Mouse (Mus musculus) neural tube, embryonic 12.5 days (tissue): ENCODE results near the gene Hnrnph3. TPM values are rescaled to one million over a fixed set of nuclear protein-coding genes. Genes with fewer than 3 reads are reported as not detected.
"Not testable (repeated sequence)": the region's sequence is repeated elsewhere in the genome, so short reads cannot be mapped to it uniquely, and the experiment has no call there.

Experiments used
- ATAC-seq: fragments of 200-750 bp; cut with Nextera tagmentation; 2 replicates; pipeline ENCODE4 v1.8.0; 2017; ENCODE audit warnings: low read depth, mild to moderate bottlenecking, moderate TSS enrichment, moderate library complexity; ENCODE audit not compliant: low FRiP score
- H3K27ac ChIP-seq: fragments of 300-500 bp; sonication (generic); 2 replicates; pipeline ENCODE4 v1.5.1; 2016
- H3K27me3 ChIP-seq: fragments of 300-500 bp; sonication (generic); replicated peaks from 2 replicates; pipeline ENCODE4 v1.6.1; 2016; ENCODE audit warnings: mild to moderate bottlenecking
- H3K36me3 ChIP-seq: fragments of 300-500 bp; sonication (generic); 2 replicates; pipeline ENCODE4 v1.6.1; 2016; ENCODE audit warnings: mild to moderate bottlenecking
- H3K4me1 ChIP-seq: fragments of 300-500 bp; sonication (generic); 2 replicates; pipeline ENCODE4 v1.6.1; 2016
- H3K4me2 ChIP-seq: fragments of 300-500 bp; sonication (generic); replicated peaks from 2 replicates; pipeline ENCODE4 v1.6.1; 2016; ENCODE audit warnings: mild to moderate bottlenecking
- H3K4me3 ChIP-seq: fragments of 300-500 bp; sonication (generic); 2 replicates; pipeline ENCODE4 v1.5.1; 2016
- H3K9ac ChIP-seq: fragments of 300-500 bp; sonication (generic); 2 replicates; pipeline ENCODE4 v1.6.1; 2016; ENCODE audit warnings: mild to moderate bottlenecking
- H3K9me3 ChIP-seq: fragments of 300-500 bp; sonication (generic); 2 replicates; pipeline ENCODE4 v1.6.1; 2016; ENCODE audit warnings: mild to moderate bottlenecking
- WGBS: fragments of 180-500 bp; shearing (Covaris S2); methylation state at CpG from one replicate; pipeline ENCODE4 v1.1.7; 2016; 5-methylcytosine and 5-hydroxymethylcytosine counted together
- polyA plus RNA-seq: library from polyadenylated mRNA; unstranded; fragments of >200 nt; fragmentation: Nextera tagmentation; extraction: Ambion mirVana; gene quantifications from 2 replicates; pipeline ENCODE4 v1.2.1, GENCODE M21; 2016

The Hnrnph3 gene
- polyA plus RNA-seq = 232 and 247 TPM in 2 replicates

DNA sequence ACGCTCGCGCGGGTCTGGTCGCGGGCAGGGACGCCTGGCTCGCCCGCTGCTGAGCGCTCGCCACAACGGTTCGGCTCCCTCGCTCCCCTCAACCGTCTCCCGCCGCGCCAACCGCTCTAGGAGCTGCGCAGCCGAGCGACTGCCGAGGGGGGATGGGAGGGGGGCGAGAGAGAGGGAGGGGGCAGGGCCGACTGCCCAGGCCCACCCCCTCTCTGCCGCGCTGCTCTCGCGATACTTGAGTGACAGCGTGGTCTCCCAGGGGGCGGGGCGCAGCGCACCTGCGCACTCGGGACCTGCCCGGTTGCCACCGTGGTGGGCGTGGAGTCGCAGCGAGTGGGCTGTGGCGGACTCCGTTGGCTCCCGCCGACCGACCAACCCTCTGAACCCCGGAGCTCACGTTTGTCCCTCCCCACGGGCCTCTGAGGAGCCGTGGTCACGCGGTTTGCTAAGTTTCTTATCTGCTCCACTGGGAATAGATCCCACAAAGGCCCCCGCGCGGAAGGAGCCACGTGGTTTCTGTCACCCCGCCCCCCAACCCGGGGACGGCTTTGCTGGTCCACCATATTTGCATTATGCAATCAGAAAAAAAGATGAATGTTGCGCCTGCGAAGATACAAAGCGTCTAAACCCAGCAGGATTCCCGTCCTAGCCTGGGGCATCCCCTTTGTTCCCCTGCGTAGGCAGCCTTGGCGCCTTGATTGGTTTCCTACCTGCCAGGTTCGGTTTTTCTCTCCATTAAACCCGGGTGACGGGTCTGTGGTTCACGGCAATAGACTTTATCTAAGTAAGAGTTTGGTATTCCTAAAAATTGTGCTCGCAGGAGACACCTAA is at the start of gene Hnrnph3, which contains the start of gene Pbld2:
Hnrnph3 (minus strand) TSS at position 469 of the 831 bp plus-strand sequence.
Pbld2 (plus strand) TSS at position 567 of the 831 bp plus-strand sequence.
- Histone ChIP-seq H3K27me3 (no peaks in the 10 kb centered on the region), H3K9ac (peak within 1 kb of the TSS; percentile 99), H3K36me3 (no peaks in the 10 kb centered on the region), H3K27ac (peak within 1 kb of the TSS; percentile 99), H3K4me1 (peaks cover 50% of the 10 kb centered on the region), H3K9me3 (no peaks in the 10 kb centered on the region), H3K4me2 (peak within 1 kb of the TSS; percentile 76), H3K4me3 (peak within 1 kb of the TSS; percentile 95)
- peak; percentile 91 for ATAC-seq
- under 1% methylated on average over 56 of the region's 69 CpGs for WGBS

DNA sequence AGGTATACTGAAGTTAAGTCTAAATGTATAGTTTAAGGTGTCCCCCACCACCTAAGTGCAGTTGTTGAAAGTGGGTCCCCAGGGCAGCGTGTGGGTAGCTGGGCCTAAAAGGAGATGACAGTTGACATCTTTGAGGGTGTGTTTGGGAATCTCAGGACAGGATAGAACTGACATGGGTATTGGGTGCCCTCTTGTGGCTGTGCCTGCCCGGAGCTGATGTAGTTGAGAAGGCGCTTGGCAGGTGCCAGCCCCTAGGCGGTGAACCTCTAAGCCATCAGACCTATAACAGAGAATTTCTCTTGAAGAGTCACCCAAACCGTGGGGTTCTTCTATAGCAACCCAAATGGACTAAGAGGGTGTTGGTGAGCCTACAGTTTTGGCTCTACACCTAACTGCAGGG is 42.0 kb upstream of the Hnrnph3 start:
- no peak overlapping the region for H3K27ac ChIP-seq
- no peaks in the 10 kb centered on the region for H3K9me3 ChIP-seq
- H3K27me3 ChIP-seq = no peaks in the 10 kb centered on the region
- no peak overlapping the region for H3K9ac ChIP-seq
- H3K36me3 ChIP-seq = no peaks in the 10 kb centered on the region
- no peak overlapping the region for H3K4me2 ChIP-seq
- ATAC-seq = peak; percentile 81
- 11% methylated on average over 5 of the region's 5 CpGs for WGBS
- no peak overlapping the region for H3K4me3 ChIP-seq
- no peaks in the 10 kb centered on the region for H3K4me1 ChIP-seq

DNA sequence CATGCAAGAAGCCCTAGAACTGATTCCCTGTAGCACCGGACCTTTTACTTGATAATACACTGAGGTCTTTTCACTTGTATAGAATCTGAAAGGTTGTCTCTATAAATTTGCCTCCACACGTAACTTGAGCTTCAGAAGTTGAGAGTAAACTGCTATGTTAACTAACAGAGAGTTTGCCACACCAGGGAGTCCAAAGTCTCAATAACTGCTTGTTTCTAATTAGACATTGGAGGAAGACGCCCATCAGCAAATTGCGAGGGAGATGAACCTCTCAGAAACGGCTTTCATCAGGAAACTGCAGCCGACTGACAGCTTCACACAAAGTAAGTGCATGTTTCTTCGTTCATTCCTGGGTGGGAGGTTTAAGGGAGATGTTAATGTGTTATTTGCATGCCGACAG is 41.5 kb upstream of the Hnrnph3 start:
- no peaks in the 10 kb centered on the region for H3K4me1 ChIP-seq
- H3K9ac ChIP-seq = no peak overlapping the region
- H3K4me2 ChIP-seq = no peak overlapping the region
- no peak overlapping the region for H3K27ac ChIP-seq
- no peak overlapping the region for H3K4me3 ChIP-seq
- no peaks in the 10 kb centered on the region for H3K9me3 ChIP-seq
- no peak for ATAC-seq
- WGBS = 65% methylated on average over 8 of the region's 8 CpGs
- H3K27me3 ChIP-seq = no peaks in the 10 kb centered on the region
- no peaks in the 10 kb centered on the region for H3K36me3 ChIP-seq

DNA sequence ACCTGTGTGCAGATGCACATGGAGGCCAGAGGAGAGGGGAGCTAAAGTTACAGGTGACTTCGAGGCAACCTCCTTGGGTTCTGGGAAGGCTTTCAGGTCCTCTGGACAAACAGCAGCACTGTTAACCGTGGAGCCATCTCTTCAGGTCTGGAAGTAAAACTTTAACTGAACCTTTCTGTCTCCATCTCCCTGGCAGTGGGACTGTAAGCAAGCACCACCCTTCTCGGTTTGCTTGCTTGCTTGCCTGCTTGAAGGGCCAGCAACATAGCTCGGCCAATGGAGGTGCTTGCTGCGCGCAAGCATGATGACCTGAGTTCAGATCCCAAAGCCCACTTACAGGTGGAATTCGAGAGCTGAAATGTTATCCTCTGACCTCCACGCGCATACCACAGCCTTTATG is 40.5 kb upstream of the Hnrnph3 start:
- Histone ChIP-seq H3K4me2 (no peak overlapping the region), H3K4me1 (no peaks in the 10 kb centered on the region), H3K27ac (no peak overlapping the region), H3K36me3 (no peaks in the 10 kb centered on the region), H3K9ac (no peak overlapping the region), H3K27me3 (no peaks in the 10 kb centered on the region), H3K4me3 (no peak overlapping the region), H3K9me3 (no peaks in the 10 kb centered on the region)
- no peak for ATAC-seq
- WGBS = 82% methylated on average over 9 of the region's 9 CpGs

DNA sequence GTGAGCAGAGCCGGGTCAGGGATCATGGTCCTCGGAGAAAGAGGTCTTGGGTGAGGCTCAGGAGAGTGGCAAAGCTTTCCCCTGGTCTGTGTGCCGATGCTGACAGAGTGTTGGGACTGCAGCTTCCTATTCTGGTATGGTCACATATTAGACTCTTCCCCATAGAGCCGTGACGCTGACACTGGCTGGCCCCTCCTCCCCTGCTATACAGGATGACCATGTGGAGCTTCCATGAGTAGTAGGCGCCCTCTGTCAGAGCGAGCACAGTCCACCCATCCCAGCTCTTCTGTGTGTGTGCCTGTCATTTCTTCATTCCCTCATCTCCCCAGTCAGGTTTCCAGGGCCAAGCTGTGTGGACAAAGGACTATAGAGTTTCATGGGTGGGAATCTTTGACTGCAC is 39.3 kb upstream of the Hnrnph3 start:
- H3K27ac ChIP-seq = no peak overlapping the region
- H3K36me3 ChIP-seq = no peaks in the 10 kb centered on the region
- WGBS = 78% methylated on average over 7 of the region's 7 CpGs
- H3K4me2 ChIP-seq = no peak overlapping the region
- ATAC-seq = no peak
- no peak overlapping the region for H3K4me3 ChIP-seq
- no peaks in the 10 kb centered on the region for H3K4me1 ChIP-seq
- no peaks in the 10 kb centered on the region for H3K9me3 ChIP-seq
- no peak overlapping the region for H3K9ac ChIP-seq
- no peaks in the 10 kb centered on the region for H3K27me3 ChIP-seq

DNA sequence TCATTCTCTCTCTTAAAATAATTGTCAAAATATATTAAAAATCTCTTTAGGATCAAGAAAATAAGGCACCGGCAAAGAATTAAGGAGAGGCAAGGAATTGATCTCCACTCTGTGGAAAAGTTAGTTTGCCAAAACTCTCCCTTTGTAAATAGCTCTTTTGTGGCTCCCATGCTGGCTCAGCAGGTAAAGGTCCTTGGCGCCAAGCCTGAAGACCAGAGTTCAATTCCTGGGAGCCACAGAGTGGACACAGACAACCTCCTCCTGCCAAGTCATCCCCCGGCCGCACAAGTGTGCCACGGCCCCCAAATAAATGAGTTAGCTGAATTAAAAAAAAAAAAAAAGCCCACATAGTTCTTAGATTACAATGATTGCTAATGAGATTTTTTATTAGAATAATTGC is 38.7 kb upstream of the Hnrnph3 start:
- Histone ChIP-seq H3K27me3 (no peaks in the 10 kb centered on the region), H3K4me3 (no peak overlapping the region), H3K9ac (no peak overlapping the region), H3K27ac (no peak overlapping the region), H3K4me1 (no peaks in the 10 kb centered on the region), H3K4me2 (no peak overlapping the region), H3K36me3 (no peaks in the 10 kb centered on the region), H3K9me3 (no peaks in the 10 kb centered on the region)
- WGBS = 95% methylated on average over 5 of the region's 5 CpGs
- no peak for ATAC-seq

DNA sequence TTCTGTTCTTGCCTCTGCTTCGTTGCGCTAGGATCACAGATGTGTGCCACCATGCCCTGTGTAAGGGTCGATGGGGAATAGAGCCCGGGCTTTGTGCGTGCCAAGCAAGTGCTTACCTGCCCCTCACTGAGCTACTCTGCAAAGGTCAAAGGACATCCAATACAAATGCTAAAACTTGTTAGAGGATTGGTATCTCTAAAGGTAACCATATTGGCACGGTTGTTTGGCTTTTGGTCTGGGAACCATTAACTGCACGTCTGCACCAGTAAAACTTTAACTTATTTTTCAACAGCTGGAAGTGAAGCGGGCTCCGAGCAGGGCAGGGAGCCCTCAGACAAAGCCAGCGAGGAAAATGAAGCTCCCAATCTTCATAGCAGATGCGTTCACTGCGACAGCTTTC is 37.2 kb upstream of the Hnrnph3 start:
- WGBS = 74% methylated on average over 12 of the region's 12 CpGs
- Histone ChIP-seq H3K4me2 (no peak overlapping the region), H3K27me3 (no peaks in the 10 kb centered on the region), H3K36me3 (no peaks in the 10 kb centered on the region), H3K4me3 (no peak overlapping the region), H3K27ac (no peak overlapping the region), H3K9ac (no peak overlapping the region), H3K9me3 (no peaks in the 10 kb centered on the region), H3K4me1 (no peaks in the 10 kb centered on the region)
- no peak for ATAC-seq

DNA sequence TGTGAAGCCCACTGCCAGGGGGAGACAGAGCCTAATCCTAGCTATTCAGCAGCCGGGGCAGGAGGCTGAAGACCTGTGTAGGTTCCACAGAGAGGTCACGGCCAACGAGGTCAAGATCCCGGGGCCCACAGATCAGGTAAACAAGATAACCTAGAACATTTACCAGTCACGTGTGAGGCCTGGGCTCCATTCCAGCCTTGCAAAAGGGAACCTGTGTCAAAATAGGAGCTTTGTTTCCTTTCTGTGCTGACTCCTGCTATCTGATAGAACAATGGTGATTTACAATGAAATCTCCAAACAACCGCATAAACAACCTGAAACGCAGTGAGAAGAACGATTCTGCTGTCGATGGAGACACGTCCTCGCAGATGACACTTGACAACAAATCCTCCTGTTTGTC is 36.4 kb upstream of the Hnrnph3 start:
- Histone ChIP-seq H3K4me1 (no peaks in the 10 kb centered on the region), H3K27ac (no peak overlapping the region), H3K27me3 (no peaks in the 10 kb centered on the region), H3K9ac (no peak overlapping the region), H3K36me3 (no peaks in the 10 kb centered on the region), H3K4me3 (no peak overlapping the region), H3K9me3 (no peaks in the 10 kb centered on the region), H3K4me2 (no peak overlapping the region)
- no peak for ATAC-seq
- WGBS = 81% methylated on average over 11 of the region's 11 CpGs

DNA sequence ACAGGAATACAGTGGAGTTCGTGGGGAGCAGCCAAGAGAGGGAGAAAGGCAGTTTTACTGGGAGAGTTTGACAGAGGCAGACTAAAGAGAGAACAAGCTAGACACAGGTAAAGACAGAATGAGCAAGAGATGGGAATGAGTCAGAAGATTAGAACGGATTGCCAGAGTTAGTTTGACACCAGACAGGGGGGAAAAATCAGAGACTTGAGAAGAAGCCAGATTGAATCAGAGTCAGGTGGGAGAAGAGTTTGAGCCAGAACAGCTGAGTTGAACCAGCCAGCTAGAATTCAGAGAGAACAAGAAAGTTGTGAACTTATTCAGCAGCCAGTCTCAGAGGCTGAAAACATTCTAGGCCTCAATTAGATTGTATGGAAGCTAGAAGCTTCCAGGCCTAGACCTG is 35.8 kb upstream of the Hnrnph3 start, which contains the start of gene Pbld1:
Pbld1 (plus strand) TSS at position 301 of the 400 bp plus-strand sequence.
- H3K27me3 ChIP-seq = no peaks in the 10 kb centered on the region
- H3K4me2 ChIP-seq = no peak within 1 kb of the TSS
- H3K9ac ChIP-seq = no peak within 1 kb of the TSS
- WGBS = 84% methylated on average over 2 of the region's 2 CpGs
- ATAC-seq = no peak
- no peak within 1 kb of the TSS for H3K4me3 ChIP-seq
- H3K9me3 ChIP-seq = no peaks in the 10 kb centered on the region
- H3K4me1 ChIP-seq = no peaks in the 10 kb centered on the region
- no peak within 1 kb of the TSS for H3K27ac ChIP-seq
- no peaks in the 10 kb centered on the region for H3K36me3 ChIP-seq

DNA sequence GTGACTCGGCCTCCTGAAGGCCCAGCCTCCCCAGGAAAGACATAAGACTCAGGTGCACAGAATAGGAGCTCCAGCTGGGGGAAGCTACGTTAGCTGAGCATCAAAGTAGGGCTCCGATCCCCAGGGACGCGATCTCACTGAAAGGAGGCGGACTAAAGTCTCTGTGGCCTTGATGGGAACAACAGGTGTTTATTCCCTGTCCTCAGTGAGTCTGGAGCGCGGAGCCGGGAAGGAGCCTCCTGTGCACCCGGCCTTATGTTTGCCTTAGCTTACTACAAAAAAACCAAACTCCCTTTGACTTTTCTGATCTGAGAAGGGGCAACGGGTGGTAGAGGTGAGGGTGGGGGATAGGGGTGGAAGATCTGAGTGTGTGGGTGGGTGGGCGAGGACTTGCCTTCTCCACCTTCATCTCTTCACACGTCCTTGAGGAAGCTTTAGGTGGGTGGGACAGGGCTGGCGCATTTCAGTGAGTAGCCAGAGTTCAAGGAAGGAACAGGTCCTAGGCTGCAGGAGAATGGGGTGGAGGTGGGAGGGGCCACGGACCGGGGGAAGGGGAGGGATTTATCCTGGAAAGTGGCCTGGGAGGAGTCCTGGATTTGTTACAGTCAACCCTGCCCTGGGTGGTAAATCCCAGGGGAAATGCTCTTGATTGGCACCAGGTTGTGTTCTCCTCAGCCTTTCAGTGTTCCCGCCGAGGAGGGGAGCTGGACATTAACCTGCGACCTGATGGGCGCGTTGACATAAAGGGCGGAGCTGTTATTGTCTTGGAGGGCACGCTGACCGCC is 33.1 kb upstream of the Hnrnph3 start:
- H3K9me3 ChIP-seq = no peaks in the 10 kb centered on the region
- H3K27ac ChIP-seq = no peak overlapping the region
- H3K4me2 ChIP-seq = no peak overlapping the region
- H3K4me3 ChIP-seq = no peak overlapping the region
- H3K9ac ChIP-seq = no peak overlapping the region
- H3K27me3 ChIP-seq = no peaks in the 10 kb centered on the region
- no peaks in the 10 kb centered on the region for H3K36me3 ChIP-seq
- peaks cover 5% of the 10 kb centered on the region; the same call in 1 of the 2 replicates for H3K4me1 ChIP-seq
- 36% methylated on average over 24 of the region's 24 CpGs for WGBS
- no peak for ATAC-seq

DNA sequence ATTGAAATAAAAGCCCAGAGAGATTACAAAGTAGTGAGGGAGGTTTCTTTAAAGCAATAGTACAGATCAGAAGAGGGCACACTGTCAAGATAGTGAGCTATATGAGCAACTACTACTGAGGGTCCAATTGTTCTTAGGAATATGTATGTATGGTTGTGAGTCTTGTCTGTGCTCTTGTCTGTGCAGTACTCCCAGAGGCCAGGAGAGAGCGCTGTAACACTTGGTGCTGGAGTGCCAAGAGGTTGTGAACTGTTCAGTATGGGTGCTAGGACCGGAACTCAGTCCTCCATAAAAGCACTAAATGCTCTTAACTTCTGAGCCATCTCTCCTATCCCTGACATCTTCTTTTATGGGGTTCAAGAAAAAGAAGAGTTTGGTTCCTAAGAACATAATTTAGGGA is 30.6 kb upstream of the Hnrnph3 start:
- H3K4me2 ChIP-seq = no peak overlapping the region
- ATAC-seq = no peak
- H3K4me1 ChIP-seq = peaks cover 5% of the 10 kb centered on the region; the same call in 1 of the 2 replicates
- no peak overlapping the region for H3K4me3 ChIP-seq
- no peak overlapping the region for H3K27ac ChIP-seq
- H3K27me3 ChIP-seq = no peaks in the 10 kb centered on the region
- H3K9me3 ChIP-seq = no peaks in the 10 kb centered on the region
- no peaks in the 10 kb centered on the region for H3K36me3 ChIP-seq
- H3K9ac ChIP-seq = no peak overlapping the region
- WGBS = 74% methylated on average over 2 of the region's 2 CpGs

DNA sequence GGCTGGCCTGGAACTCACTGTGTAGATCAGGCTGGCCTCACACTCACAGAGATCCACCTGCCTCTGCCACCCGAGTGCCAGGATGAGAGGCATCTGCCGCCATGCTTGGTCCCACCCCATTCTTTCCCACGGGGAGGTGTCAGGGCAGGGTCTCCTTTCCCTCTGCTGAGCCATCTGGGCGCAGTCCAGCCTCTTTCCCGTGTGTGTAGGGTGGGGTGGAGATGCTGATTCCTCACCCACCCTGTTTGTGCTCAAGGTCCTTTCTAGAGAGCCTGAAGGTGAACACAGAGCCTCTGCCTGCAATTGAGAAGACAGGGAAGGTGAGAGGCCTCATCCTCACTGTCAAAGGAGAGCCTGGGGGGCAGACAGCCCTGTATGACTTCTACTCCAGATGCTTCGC is 30.1 kb upstream of the Hnrnph3 start:
- WGBS = 89% methylated on average over 6 of the region's 6 CpGs

More for the DNA sequence above, 30.1 kb upstream of the Hnrnph3 start:
- not testable (repeated sequence) for H3K27ac ChIP-seq, H3K4me3 ChIP-seq, H3K27me3 ChIP-seq, H3K4me2 ChIP-seq, H3K4me1 ChIP-seq, H3K9ac ChIP-seq, H3K36me3 ChIP-seq, ATAC-seq, H3K9me3 ChIP-seq
